Mouse (Mus musculus) ES-E14 (cell line): ENCODE measurements around the gene Cxcl3. TPM values are rescaled to one million over a fixed set of nuclear protein-coding genes. Genes with fewer than 3 reads are reported as not detected.
A peak's percentile ranks its signal among the peaks of the same experiment; 100 is the strongest.

Experiments
- DNase-seq: peaks from one replicate; pipeline ENCODE4 v3.0.0-alpha.2; 2013; ENCODE audit warnings: low read depth, low spot score
- H3K27ac ChIP-seq: 2 replicates; pipeline ENCODE4 v1.5.1; 2012; ENCODE audit warnings: low read depth, mild to moderate bottlenecking, low read length, moderate library complexity, mixed read lengths; ENCODE audit not compliant: poor library complexity, insufficient read depth, severe bottlenecking
- H3K36me3 ChIP-seq: 2 replicates; pipeline ENCODE4 v1.6.1; 2012; ENCODE audit warnings: mild to moderate bottlenecking, low read length, moderate library complexity, mixed read lengths; ENCODE audit not compliant: control insufficient read depth, poor library complexity, insufficient read depth, severe bottlenecking
- H3K4me1 ChIP-seq, 2 experiments: fragments of 150-350 bp in 1 of 2; sonication (generic) in 1 of 2; 2 replicates each; pipeline ENCODE4 v1.6.1; 2012; ENCODE audit warnings: low read length in 2 of 2, mild to moderate bottlenecking in 1 of 2, mixed read lengths in 1 of 2; ENCODE audit not compliant: control insufficient read depth in 2 of 2, insufficient read depth in 2 of 2, poor library complexity in 1 of 2
- H3K4me3 ChIP-seq, 2 experiments: fragments of 150-350 bp in 1 of 2; sonication (generic) in 1 of 2; 2 replicates each; pipeline ENCODE4 v1.5.1; 2012; ENCODE audit warnings: low read length in 2 of 2, low read depth in 1 of 2, mild to moderate bottlenecking in 1 of 2, mixed read lengths in 1 of 2; ENCODE audit not compliant: insufficient read depth in 1 of 2, poor library complexity in 1 of 2, severe bottlenecking in 1 of 2
- H3K9ac ChIP-seq: 2 replicates; pipeline ENCODE4 v1.6.1; 2012; ENCODE audit warnings: low read depth, mild to moderate bottlenecking, low read length, mixed read lengths; ENCODE audit not compliant: poor library complexity, insufficient read depth, severe bottlenecking
- H3K9me3 ChIP-seq: fragments of 150-350 bp; sonication (generic); 2 replicates; pipeline ENCODE4 v1.6.1; 2012; ENCODE audit warnings: low read depth, mild to moderate bottlenecking, low read length; ENCODE audit not compliant: control insufficient read depth, insufficient read depth
- CHD2 ChIP-seq: IDR thresholded peaks from 2 replicates; pipeline ENCODE4 v1.6.1; 2014; ENCODE audit warnings: mild to moderate bottlenecking, low read depth, low read length, inconsistent platforms
- HCFC1 ChIP-seq: IDR thresholded peaks from 2 replicates; pipeline ENCODE4 v1.6.1; 2012; ENCODE audit warnings: low read length, inconsistent platforms, borderline replicate concordance; ENCODE audit not compliant: insufficient read depth
- MAFK ChIP-seq: IDR thresholded peaks from 2 replicates; pipeline ENCODE4 v1.6.1; 2014; ENCODE audit warnings: mild to moderate bottlenecking, low read depth, low read length, inconsistent platforms; ENCODE audit not compliant: insufficient read depth
- ZC3H11A ChIP-seq: IDR thresholded peaks from 2 replicates; pipeline ENCODE4 v1.6.1; 2012; ENCODE audit warnings: low read depth, mild to moderate bottlenecking, inconsistent platforms, low read length, borderline replicate concordance
- ZNF384 ChIP-seq: IDR thresholded peaks from 2 replicates; pipeline ENCODE4 v1.6.1; 2012; ENCODE audit warnings: low read depth, low read length, inconsistent platforms
- in situ Hi-C, 2 experiments: fragments of 600-800 bp; cut with MboI; formaldehyde crosslinking; loops; one replicate each; pipeline ENCODE4 v1.15.1; 2025; ENCODE audit warnings: low sequenced_read_pairs in 2 of 2, inconsistent platforms in 1 of 2; ENCODE audit not compliant: unreplicated experiment in 2 of 2
- total RNA-seq: library from RNA; depleted of rRNA; stranded (reverse); fragments of 300-350 nt; gene quantifications from 2 replicates; pipeline ENCODE4 v1.2.3, GENCODE M21; 2012

The Cxcl3 gene
- total RNA-seq, 1 experiment, result not detected

DNA sequence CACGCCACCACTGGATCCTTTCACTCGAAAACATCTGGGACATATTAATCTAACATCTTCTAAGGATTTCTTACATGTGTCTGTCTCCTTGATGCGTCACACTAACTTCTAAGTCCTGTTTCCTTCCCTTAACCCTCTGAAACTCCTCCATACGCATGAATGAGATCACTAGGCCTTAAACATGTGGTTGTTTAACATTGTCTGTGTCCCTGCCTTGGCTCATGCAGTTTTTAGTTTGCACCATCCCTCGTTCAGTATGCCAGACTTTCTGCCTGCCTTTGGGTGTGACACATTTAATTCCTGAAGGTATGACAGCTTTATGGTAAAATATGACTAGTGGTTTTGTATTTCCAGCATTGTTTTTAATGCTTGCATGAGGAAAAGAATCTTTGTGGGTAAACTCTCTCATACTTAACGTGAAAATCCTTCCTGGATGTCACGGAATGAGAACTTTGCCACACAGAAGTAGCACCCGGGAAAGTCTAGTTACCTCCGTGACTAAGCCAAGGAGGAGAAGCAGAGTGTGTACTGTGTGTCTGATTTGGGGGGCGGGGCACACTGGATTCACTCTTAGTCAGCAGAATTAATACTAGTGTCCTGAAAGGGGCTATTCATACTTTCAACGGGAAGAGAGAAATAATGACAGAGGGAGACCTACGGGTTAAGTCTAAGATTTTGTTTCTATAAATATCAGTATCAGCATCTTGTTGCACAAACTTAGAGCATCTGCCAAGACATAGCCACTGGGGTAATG, 21.8 kb upstream of the Cxcl3 start:
- no peak for DNase-seq
- in situ Hi-C loops, result no loop called here
- H3K9ac ChIP-seq, result no peak overlapping the region
- no peaks in the 10 kb centered on the region for H3K36me3 ChIP-seq
- H3K4me1 ChIP-seq, result no peaks in the 10 kb centered on the region
- TF ChIP-seq CHD2 (no peak), ZC3H11A (no peak)
- H3K9me3 ChIP-seq, result no peaks in the 10 kb centered on the region
- H3K27ac ChIP-seq, result no peak overlapping the region
- no peak overlapping the region for H3K4me3 ChIP-seq

DNA sequence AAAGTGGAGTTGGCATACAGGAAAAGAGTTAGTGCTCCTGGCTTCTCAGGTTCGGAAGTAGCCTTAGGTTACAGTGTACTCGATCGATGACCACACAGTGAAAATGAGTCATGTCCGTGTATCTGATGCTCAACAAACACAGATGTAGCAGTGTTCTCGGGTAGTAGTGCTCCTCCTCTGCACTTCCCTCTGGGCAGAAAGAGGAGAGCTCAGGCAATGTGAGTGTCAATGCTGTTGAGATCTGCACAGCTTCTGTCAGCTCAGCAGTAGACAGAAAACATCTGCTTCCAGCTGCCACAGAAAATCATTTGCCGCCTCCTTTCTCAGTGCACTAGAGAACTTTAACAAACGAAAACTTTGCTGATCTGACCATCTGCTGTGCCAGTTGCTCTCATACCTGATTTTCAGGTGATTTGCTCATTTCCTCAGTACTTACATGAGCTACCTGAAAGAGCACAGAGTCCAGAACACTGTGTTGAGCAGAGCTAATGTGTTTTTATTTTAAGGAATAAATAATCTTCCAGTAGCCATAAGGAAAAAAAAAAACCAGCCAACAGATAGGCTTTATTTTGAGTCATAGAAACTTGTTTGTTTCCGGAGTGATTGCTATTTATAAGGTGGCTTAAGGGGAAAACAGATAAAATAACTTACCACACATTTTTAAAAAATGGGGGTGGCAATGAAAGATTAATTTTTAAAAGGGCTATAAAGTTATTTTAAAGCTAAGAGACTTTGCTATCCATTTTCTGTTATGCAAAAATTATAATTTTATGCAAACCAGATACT, 19.9 kb upstream of the Cxcl3 start:
- TF ChIP-seq CHD2 (no peak), ZNF384 (no peak), HCFC1 (no peak), ZC3H11A (no peak), MAFK (no peak)
- no peaks in the 10 kb centered on the region for H3K36me3 ChIP-seq
- H3K9me3 ChIP-seq, result no peaks in the 10 kb centered on the region
- H3K27ac ChIP-seq, result no peak overlapping the region
- H3K9ac ChIP-seq, result no peak overlapping the region
- DNase-seq, result no peak
- in situ Hi-C loops, result no loop called here
- no peak overlapping the region for H3K4me3 ChIP-seq
- H3K4me1 ChIP-seq, result no peaks in the 10 kb centered on the region

DNA sequence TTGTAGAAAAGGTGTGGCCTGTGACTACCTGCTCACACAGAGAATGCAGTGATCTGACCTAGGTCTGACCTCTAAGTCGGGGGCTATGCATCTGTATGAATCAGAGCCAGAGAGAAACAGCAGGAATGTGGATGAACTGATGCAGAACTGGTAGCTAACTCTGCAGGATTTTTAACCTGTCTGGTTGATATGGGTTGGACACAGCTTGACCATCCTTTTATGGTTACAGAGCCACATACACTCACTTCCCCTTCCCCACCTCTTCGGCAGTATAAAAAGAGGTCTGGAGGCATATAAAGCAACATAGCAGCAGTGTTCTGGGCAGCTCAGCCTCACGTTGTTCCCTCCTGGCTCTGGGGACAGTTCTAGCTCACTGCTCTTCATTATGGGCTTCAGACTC, 17.7 kb upstream of the Cxcl3 start, which contains the start of gene Ppbp:
TSS of gene Ppbp (plus strand) at position 301 of the 400 bp plus-strand sequence.
- no peaks in the 10 kb centered on the region for H3K4me1 ChIP-seq
- TF ChIP-seq CHD2, result no peak
- no peak for TF ChIP-seq HCFC1
- TF ChIP-seq ZNF384, result no peak
- no peak for TF ChIP-seq ZC3H11A
- TF ChIP-seq MAFK, result no peak
- DNase-seq, result no peak
- no peaks in the 10 kb centered on the region for H3K36me3 ChIP-seq
- no peak within 1 kb of the TSS for H3K9ac ChIP-seq
- in situ Hi-C loops, result no loop called here
- no peaks in the 10 kb centered on the region for H3K9me3 ChIP-seq
- no peak within 1 kb of the TSS for H3K4me3 ChIP-seq
- H3K27ac ChIP-seq, result no peak within 1 kb of the TSS

DNA sequence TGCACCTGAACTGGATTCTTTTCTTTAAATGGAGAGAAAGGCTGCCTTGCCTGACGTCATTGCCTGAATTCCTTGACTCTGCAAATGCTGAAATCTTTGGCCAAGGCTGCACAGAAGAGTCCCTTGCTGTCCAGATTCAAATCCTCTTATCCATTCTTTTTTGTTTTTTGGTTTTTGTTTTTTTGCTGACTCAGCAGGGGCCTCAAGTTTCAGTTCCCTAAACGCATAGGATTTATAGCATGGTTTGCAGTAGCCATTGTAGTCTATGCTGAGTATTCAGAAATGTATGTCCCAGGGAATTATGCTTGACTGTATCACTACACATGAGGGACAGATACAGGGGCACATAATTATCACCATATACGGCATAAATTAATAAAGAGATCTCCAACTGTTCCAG, 14.5 kb upstream of the Cxcl3 start:
- DNase-seq, result no peak
- H3K27ac ChIP-seq, result no peak overlapping the region
- no peaks in the 10 kb centered on the region for H3K36me3 ChIP-seq
- H3K4me1 ChIP-seq, result no peaks in the 10 kb centered on the region
- in situ Hi-C loops, result no loop called here
- no peak overlapping the region for H3K4me3 ChIP-seq
- TF ChIP-seq MAFK (peak; percentile 97), ZC3H11A (no peak), ZNF384 (no peak), HCFC1 (no peak)
- no peak overlapping the region for H3K9ac ChIP-seq
- H3K9me3 ChIP-seq, result no peaks in the 10 kb centered on the region
